Mouse (Mus musculus) fat pad, adult 2 months (tissue): ENCODE results near the gene Gm29094.
"Not testable (repeated sequence)": the region's sequence is repeated elsewhere in the genome, so short reads cannot be mapped to it uniquely, and the experiment has no call there.

Experiments used
- DNase-seq: peaks from one replicate; pipeline ENCODE4 v3.0.0-alpha.2; 2011; ENCODE audit warnings: low read depth, low spot score; ENCODE audit errors: extremely low read depth

Gm29094 gene

DNA sequence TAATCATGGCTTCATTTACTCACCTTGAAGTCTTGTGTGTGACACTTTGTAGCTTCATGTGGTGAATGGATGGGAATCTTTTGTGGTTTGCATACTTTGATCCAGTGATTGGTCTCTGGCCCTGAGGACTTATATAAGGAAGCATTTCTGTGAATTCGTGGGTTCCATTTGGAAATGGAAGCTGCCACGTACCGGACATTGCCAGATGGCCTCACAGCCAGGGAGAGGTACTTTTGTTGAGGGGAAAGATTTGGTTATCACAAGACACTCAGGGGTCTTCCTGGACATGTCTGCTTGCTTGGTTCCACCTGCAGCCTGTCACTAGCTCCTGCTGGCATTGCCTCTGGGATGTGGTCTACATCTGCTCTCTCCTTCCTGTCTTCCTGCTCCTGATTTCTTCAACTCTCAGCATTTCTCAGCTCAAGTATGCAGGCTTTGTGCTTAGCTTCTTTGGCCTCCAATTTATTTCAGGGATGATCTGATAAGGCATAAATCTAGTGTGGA is 41.4 kb downstream of the Gm29094 start:
- DNase-seq, result not testable (repeated sequence)

DNA sequence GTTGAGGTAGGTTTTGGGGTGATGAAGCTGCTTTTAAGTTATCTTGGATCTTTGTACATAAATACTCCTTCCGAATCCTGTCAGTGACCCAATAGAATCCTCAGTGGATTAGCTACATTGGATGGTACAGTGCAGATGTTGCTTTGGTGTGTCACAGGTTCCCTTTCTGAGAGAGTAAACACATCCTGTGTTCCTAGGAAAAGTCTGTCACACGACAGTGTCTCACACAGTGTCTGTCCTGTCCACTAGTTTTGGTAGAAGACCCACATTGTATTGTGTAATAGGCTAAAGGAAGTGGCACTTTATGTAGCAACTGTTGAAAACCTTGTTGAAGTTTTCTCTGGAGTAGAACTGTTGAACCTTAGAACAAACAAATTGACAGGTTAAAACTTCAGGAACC is 54.2 kb downstream of the Gm29094 start:
- no peak for DNase-seq

DNA sequence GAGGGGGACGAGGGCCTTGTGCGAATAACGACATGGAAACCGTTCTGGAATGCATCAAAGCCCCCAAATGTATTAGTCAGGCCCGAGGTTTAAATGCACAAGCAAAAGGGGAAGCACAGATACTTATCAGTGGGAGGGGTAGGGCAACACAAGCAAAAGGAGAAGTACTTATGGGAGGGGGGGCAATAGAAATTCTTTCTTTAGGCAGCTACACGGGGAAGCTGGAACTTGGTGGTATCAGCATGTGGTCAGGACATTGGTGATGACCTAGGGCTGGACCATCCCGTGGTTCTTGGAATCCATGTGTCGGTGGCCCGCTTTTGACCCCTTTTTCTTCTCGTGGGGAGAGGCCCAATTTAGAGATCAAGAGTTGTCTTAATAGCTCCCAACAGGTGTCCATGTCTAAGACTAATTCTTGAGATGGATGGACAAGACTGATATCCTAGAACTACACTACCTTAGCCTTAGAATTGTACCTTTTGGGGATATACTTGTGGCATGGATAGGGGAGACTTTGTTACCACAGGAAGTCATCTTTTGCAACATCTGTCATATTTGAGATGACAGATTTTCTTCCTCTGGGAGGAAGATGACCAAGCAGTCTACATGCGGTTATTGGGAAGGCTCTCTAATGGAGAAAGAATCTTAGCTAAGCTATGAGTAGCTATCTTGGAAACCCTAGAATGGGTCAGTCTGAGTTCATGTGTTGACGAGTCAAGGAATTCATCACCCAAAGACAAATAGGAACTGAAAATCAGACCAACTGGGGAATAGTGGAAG is 57.6 kb downstream of the Gm29094 start:
- DNase-seq, result no peak

DNA sequence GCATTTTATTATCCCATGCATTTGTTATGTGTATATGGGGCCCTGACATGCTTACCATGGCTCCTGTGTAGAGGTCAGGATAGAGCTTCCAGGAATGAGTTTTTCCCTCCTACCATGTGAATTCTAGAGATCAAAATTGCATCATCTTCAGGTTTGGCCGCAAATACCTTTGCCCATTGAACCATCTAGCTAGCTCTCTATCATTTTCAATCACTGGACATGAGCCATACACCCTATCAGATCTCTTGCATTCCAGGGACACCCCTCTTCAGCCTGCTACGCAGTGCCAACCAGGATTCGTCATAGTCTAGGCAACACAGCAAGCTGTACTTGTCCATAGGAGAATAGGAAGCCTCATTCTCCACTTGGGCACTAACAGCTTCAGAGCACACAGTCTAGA is 64.8 kb downstream of the Gm29094 start:
- no peak for DNase-seq

DNA sequence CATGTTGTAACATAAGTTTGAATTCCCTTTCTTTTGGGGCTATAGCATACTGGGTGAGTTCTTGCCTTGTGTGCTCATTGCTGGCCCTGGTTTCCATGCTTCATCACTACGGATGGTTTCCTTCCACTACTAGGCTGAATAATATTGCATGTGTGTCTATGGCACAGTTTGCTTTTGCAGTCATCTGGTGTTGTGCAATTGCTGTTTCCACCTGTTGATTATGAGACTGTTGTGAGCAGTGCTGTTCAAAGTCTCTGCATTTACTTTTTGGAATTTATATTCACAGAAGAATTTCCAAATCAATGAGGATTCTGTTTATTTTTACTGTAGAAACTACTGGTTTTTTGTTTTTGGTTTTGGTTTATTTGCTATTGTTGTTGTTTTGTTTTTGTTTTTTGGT is 65.4 kb downstream of the Gm29094 start:
- no peak for DNase-seq
